Comparison of ENCODE assay signal across 19 mouse cellular contexts in the genomic region with DNA sequence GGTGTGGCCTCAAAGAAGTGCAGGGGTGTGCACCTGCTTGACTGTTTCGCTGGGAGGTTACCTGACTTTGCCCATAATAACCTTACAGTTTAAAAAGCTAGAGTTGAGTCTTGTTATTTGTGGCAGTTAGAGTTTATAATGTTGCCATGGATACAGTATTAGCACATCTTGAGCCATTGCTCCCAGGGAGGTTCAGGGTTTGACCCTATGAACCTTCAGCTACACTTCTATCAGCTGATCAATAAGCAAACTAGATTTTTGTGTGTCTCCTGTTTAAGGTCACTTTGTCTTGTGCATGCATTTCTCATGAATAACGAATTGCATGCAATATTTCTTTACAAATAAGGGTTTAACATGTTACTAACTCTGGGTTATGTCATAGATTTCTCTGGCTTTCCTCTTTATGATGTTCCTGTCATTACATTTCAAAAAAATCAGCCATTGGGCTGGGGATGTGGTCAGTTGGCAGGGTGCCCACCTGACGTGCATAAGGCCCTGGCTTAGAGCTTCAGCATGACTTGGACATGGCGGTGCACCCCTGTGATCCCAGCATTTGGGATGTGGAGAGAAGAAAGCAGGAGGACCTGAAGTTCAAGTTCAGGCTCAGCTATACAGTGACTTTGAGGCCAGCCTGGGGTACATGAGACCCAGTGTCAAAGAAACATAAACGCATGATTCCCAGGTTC.
"Had no signal": no experiment of that assay in that cellular context is flagged by ENCODE, and none has a peak within 500 bp of the region (broad histone marks: within the 10 kb centered on the region; RNA-seq: fewer than 3 reads in every experiment).

No protein-coding gene starts in this region.

- H3K9me3 ChIP-seq: megakaryocyte, embryonic 14.5 days; midbrain, embryonic 10.5 days; midbrain, embryonic 13.5 days; neural tube, embryonic 13.5 days; stomach, embryonic 15.5 days had no signal

- H3K27me3 ChIP-seq: megakaryocyte, embryonic 14.5 days; midbrain, embryonic 13.5 days; neural tube, embryonic 13.5 days; stomach, embryonic 15.5 days had no signal

- H3K36me3 ChIP-seq: midbrain, embryonic 10.5 days; midbrain, embryonic 13.5 days; neural tube, embryonic 13.5 days; stomach, embryonic 15.5 days had no signal

- H3K9ac ChIP-seq: liver, embryonic 14.5 days; midbrain, embryonic 13.5 days; neural tube, embryonic 13.5 days; stomach, embryonic 15.5 days had no signal

- DNase-seq: kidney, adult 2 months; kidney, postnatal 4 days; lung, adult 2 months; lung, postnatal 36 days; retina, postnatal 1 day; right cerebral cortex, postnatal 25 days; spleen, adult 18-20 months; thymus, postnatal 25 days had no signal

- H3K4me1 ChIP-seq: megakaryocyte, embryonic 14.5 days; stomach, embryonic 15.5 days had no signal

- H3K4me2 ChIP-seq: midbrain, embryonic 13.5 days; neural tube, embryonic 13.5 days; stomach, embryonic 15.5 days had no signal

- ATAC-seq: intestine, postnatal 0 days; lung, postnatal 0 days; midbrain, embryonic 13.5 days; midbrain, embryonic 16.5 days had no signal

- H3K27ac ChIP-seq: kidney, postnatal 0 days; liver, embryonic 14.5 days; midbrain, embryonic 10.5 days; midbrain, embryonic 13.5 days; neural tube, embryonic 13.5 days; stomach, embryonic 15.5 days had no signal

- H3K4me3 ChIP-seq: megakaryocyte, embryonic 14.5 days; midbrain, embryonic 10.5 days; midbrain, embryonic 13.5 days; myocyte; neural tube, embryonic 13.5 days; stomach, embryonic 15.5 days had no signal
